Mouse (Mus musculus) liver, adult 2 months (tissue): ENCODE measurements at regions not wholly inside any gene's neighbourhood (a gene's known extent, or its start where the extent isn't known, plus 50 kb on each side); places are given as distances from the start of the nearest gene placed in this dataset.

ENCODE experiments used
- CTCF ChIP-seq: fragments of 200-500 bp; IDR thresholded peaks from 2 replicates; pipeline ENCODE4 v1.5.1; 2011; ENCODE audit warnings: low read depth, low read length, control low read depth
- POLR2A ChIP-seq: fragments of 200-500 bp; IDR thresholded peaks from 2 replicates; pipeline ENCODE4 v1.6.1; 2011; ENCODE audit warnings: low read length, control low read depth; ENCODE audit not compliant: insufficient read depth; ENCODE audit errors: extremely low read depth

- TF ChIP-seq CTCF (no peak), POLR2A (no peak)
Observed at GRCm38 (mm10) chr12:13139189-13139588, 109.8 kb downstream of the Ddx1 start.
